Mouse (Mus musculus) mesoderm, embryonic 11.5 days (tissue): ENCODE measurements around the gene Psmd5.
"Not testable (repeated sequence)": the region's sequence is repeated elsewhere in the genome, so short reads cannot be mapped to it uniquely, and the experiment has no call there.

Source experiments
- DNase-seq: peaks from one replicate; pipeline ENCODE4 v3.0.0-alpha.2; 2012; ENCODE audit warnings: low read depth, low spot score

The Psmd5 gene

DNA sequence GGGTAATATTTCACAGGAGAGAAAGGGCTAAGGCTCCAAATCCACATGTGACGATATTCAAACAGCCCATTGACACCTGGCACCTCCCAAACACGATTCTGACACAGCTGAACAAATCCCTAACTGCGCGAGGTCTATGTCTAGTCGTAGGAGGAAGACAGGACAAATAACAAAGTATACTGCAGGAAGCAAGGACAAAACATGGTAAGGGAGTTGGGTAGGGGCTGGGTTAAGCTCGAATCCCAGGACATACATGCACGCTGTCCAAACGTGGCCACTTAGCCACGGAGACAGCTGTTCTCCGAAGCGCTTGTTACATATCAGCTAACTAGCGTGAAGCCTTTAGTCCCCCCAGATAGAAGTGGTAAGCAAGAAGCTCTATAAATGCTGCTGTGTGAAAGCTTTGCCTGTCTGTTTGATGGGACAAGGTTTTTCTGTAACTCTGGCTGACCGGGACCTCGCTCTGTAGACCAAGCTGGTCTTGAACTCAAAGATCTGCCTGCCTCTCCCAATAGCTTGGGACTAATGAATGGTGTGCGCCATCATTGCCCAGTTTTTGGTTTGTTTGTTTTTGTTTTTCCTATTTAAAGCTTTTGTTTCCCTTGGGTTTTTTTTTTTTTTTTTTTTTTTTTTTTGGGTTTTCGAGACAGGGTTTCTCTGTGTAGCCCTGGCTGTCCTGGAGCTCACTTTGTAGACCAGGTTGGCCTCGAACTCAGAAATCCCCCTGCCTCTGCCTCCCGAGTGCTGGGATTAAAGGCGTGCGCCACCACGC, 48.1 kb downstream of the Psmd5 start:
- no peak for DNase-seq

DNA sequence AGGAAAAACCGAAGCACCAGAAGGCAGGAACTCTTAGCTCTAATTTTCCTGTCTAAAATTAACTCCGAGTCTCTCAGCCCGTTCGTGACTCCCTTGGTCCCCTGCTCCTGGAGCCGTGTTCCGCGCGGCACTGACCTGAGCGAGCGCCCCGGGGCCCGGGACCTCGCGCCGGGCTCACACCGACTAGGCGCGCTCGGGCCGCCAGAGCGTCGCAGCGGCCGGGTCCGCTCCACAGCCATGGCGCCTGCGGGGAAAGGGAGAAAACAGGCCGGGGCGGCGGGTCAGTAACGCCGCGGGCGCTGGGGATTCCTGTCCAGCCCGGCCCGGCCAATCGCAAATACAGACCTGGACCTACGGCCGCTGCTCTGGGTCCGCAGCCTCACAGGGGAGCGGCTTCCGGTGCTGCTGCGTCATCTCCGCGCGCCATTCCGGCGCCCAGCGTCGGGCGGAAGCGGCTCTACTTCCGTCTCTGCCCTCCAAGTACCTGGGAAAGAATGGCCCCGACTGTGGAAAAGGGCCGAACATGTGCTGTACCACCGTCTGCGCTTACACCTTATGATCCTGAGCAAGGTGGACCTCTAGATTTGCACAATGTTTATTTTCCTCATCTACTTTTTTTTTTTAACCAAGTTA, 48.8 kb downstream of the Psmd5 start, which contains the start of gene Fbxw2:
Gene Fbxw2 (minus strand): TSS at position 485 of the 633 bp plus-strand sequence.
- DNase-seq: peak; percentile 93

DNA sequence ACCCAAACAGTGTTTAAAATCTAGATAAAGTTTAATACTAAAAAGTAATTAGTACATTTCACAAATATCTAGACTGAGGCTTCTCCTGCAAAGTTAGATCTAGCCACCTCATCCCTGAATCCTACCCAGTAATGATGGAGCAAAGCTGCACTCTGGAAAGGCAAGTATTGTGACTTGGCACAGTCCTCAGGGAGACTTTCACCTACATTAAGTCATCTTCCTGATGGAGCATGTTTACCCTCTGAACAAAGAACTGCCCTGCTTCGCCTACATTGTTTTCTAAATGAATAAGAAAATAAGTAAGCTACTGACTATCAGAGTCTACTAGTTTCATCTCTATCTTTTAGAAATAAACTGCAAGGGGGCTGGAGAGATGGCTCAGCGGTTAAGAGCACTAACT, 56.3 kb downstream of the Psmd5 start:
- DNase-seq: no peak

DNA sequence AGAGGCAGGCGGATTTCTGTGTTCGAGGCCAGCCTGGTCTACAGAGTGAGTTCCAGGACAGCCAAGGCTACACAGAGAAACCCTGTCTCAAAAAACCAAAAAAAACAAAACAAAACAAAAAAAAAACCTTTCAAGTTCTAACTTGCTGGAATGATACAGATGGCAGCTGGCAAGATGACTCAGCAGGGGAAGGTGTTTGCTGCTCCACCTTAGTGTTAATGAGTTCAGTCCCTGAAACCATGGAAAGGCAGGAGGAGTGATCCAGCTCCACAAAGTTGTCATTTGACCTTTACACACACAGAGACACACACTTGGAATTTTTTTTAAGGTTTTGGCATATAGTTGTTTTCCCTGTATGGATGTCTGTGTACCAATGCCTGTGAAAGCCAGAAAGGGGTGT, 58.9 kb downstream of the Psmd5 start:
- DNase-seq: not testable (repeated sequence)

DNA sequence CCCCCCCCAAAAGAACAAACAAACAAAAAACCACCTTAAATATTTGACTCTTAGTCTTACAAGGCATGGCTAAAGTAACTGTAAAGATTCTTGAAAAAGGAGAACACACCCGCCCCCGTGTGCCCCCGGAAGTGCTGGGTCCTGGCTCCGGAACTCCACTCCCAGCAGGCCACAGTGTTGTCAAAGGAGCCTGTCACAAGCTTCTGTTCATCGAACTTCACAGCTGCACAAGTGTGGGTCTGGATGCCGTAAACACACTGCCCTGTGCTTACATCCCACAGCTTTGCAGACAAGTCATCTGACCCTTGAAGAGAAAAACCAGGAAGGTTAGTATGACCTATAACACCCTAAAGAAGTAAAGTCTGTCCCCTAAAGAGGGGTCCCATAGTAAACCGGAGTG, 62.1 kb downstream of the Psmd5 start:
- DNase-seq: no peak

DNA sequence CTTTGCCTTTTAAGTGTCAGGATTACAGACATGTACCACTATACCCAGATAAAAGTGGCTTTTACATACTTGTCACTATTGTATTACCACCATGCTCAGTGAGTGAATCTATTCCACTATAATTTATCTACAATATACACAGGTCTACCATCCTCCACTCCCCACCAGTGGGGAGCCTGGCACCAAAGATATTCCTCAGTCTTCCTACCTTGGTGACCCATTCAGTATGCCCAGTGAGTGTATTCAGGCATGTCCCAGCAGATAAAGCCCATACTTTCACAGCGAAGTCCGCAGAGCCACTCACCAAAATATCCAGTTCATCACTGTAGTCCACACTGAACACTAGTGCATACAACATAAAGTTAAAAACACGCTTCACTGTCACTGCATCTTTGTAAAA, 64.0 kb downstream of the Psmd5 start:
- no peak for DNase-seq

DNA sequence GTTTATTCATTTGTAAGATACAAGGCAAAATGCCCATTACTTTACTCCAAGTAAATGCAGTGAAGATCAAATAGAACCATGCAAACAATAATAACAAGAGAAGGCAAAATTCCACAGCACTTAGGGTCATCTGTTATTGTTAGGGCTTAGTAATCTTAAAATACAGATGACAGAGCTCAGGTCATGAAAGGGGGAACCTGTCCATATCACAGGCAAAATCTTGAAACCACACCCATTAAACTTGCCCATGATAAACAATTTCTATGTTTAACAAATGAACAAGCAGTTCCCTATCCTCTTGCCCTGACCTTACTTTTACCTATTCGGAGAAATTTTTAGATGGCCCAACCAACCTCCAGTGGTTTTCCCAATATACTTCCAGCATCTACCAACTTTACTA, 65.2 kb downstream of the Psmd5 start:
- no peak for DNase-seq

DNA sequence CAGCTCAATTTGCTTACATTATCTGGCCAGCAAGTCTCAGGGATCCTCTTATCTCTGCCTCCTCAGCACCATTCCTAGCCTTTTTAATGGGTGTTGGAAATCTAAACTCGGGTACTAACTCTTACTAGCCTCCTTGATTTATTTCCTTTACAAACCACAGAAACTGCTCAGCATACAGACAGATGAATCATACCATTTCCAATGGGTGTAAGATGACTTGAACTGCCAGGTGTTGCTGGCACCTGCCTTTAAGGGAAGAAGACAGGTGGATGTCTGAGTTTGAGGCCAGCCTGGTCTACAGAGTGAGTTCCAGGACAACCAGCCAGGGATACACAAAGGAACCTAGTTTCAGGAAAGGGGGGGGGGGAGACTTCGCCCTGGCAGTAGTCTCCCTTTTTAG, 66.7 kb downstream of the Psmd5 start:
- DNase-seq: no peak

DNA sequence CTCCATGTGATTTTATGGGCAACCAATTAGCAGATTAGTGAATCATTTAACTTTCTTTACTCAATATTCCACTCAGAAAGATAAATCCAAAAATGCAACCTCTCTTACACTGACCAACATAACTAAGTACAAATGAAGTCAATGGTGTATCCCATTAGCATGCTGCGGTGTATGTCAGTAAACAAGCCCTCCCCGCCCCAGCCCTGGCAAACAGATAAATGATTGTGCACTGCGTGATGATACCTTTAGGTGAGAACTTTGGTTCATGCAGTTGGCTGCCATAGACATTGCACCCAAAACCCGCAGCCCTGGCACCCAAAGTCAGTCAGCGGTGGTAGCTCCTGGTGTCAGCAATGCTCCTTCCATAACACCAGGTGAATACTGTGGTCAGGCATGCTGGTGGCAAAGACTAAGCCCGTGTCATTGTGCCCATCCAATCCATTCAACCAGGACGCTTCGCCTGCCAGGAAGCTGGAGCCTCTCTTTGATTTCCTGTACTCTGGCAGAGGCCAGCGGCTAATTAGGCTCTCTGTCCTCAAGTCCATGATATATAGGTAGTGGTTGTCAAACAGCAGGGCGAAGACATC, 69.3 kb downstream of the Psmd5 start:
- DNase-seq: no peak

DNA sequence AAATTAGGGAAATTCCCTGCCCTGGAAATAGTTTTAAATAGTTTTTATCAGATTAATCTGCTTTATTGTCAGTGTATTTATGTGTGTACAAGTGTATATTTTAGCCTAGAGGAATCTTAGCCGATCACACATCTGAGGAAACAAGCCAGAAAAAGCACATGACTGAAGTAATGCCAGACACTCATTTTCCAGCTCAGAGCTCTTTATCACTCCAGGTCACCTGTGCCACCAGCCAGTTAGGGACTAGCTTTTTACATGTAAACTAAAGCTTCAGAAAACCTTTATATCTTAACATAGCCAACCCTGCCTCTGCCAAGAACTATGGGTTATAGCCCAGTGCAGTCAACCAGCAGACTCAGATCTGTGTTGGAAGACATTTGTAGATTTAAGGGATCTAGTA, 70.0 kb downstream of the Psmd5 start:
- DNase-seq: no peak

DNA sequence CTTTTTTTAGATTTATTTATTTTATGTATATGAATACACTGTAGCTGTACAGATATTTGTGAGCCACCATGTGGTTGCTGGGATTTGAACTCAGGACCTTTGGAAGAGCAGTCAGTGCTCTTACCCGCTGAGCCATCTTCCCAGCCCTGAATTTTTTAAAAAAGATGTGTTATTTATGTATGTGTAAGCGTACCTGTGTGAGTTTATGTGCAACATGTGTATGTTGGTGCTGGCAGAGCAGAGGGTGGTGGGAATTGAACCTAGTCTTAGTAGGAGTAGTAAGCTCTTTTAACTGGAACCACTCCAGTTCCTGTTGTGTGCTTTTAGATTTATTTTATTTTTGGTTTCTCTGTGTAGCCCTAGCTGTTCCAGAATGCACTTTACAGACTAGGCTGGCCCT, 70.6 kb downstream of the Psmd5 start:
- DNase-seq: no peak

DNA sequence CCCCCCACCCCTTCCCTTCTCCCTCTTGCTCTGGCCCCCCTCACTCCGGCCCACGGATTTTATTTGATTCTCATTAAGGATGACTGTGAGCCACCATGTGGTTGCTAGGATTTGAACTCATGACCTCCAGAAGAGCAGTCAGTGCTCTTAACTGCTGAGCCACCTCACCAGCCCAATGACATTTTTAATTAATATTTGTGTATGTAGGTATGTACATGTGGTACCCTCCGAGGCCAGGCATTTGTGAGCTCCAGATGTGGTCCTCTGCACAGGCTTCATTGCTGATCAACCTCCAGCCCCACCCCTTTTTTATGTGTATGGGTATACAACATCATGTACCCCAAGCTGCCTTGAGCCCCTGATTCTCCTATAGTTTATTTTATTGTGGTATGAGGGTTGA, 71.0 kb downstream of the Psmd5 start:
- no peak for DNase-seq

DNA sequence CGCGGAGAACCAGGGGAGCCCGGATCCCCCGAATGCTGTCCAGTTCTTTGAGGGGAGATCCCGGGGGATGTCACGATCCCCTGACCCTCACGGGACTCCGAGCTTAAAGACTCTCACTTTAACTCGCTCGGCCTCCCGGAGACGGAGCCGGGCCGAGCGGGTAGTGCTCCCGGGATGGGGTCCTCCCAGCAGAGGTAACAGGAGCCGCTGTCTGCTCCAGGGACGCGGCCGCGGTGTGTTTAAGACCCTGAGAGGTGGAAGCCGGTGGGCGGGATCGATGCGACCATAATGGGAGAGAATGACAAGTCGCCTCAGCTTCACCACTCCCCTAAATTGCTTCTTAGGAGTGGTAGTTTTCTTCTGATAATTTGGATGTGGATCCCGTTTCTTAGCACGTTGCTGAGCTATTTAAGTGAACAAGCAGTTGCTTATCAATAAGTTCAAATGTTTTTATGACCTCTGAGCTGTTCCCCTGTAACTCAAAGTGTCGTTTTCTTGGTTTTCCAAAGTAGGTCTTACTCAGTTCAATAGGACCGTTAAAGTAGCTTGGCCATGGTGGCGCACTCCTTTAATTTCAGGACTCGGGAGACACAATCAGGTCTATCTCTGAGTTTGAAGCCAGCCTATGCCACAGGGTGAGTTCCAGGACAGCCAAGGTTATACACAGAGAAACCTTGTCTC, 72.1 kb downstream of the Psmd5 start:
- not testable (repeated sequence) for DNase-seq

DNA sequence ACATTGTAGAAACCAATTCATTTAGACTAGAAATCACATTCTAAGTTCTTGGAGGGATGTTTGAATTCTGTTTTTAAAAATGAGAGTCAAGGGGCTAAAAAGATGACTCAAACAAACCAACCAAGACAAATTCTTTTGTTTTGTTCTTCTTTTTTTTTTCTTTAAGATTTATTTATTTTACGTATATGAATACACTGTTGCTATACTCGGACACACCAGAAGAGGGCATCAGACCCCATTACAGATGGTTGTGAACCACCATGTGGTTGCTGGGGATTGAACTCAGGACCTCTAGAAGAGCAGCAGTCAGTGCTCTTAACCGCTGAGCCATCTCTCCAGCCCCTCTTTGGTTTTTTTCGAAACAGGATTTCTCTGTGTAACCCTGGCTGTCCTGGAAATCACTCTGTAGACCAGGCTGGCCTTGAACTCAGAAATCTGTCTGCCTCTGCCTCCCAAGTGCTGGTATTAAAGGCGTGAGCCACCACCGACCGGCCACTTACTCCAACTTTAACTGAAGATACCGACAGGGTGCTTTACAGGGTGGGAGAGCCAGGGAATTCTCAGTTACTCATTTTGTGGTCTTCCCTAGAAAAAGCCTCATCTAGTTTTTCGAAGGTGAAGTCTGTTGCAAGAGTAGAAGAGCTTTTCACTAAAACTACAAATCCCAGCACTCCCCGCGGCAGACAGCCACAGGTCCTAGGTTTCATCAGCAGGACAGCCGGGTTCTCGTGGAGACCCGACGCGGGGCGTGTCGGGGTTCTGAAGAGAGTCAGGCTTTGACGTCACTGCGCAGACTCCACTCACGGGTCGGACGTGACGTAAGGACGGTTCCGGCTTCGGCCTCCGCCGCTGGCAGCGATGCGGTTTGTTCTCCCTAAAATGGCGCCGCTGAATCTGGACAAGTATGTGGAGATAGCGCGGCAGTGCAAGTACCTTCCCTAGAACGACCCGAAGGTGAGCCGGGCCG, 73.0 kb downstream of the Psmd5 start:
- peak; percentile 99 for DNase-seq

DNA sequence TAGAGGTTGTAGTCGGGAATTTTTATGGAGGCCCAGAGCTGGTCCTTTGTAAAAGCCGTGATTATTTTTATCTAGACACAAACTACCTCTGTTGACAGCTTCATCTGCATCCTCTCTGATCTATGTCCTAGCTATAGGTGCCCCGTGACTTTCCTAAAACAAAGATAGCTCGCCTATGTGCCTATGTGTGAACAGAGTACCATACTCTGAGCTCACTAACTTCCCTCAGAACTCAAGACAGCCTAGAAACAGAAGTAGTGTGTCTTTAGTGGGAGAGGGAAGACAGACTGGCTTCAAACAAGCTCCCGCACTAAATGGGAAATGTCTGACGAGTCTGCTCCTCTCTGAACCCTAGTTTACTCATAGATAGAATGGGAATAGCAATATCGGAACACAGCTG, 74.4 kb downstream of the Psmd5 start:
- DNase-seq: no peak
